Mouse (Mus musculus): ENCODE measurements around the gene Tcam1.

DNA sequence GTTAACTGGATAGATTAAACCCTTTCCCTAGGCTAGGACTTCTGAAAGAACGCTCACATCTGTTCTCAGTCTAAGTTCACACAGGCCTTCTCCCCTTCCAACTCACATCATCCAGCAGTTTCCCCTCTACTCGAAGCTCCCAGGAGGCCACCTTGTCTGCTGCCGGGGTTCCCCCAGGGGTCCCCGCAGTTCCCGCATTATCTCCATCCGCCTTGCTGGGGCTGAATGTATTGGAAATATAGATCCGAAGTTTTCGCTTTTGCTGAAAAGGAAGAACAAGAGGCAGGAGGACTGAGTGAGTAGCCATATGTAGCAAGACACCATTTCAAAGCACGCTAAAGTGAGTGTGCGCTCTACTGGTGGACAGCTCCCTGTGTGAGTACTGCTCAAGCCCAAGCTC is 10.0 kb upstream of the Tcam1 start:
- TF ChIP-seq TAL1 (IDR thresholded peaks at IDR 0.05; ENCODE audit: low read length): no peak
- no peak for TF ChIP-seq BHLHE40 (IDR thresholded peaks at IDR 0.05; ENCODE audit: borderline replicate concordance, low read depth, low read length)
- no peak for TF ChIP-seq EP300 (IDR thresholded peaks at IDR 0.05; ENCODE audit: low read depth in 1 of 2, low read length in 2 of 2)
- TF ChIP-seq HCFC1 (IDR thresholded peaks at IDR 0.05; ENCODE audit: low read depth, low read length): no peak
- TF ChIP-seq ZC3H11A (IDR thresholded peaks at IDR 0.05; ENCODE audit: low read depth, low read length): no peak
- TF ChIP-seq USF1 (IDR thresholded peaks at IDR 0.05; ENCODE audit: low read depth, low read length): no peak
- TF ChIP-seq POLR2A (IDR thresholded peaks at IDR 0.05; ENCODE audit: control insufficient read depth in 1 of 2, insufficient read depth in 1 of 2, low read depth in 1 of 2, low read length in 2 of 2, poor library complexity in 1 of 2): 0 out of 4 replicates have a peak, but pooled peaks of 1 of the 2 experiments have one; percentile 3
- TF ChIP-seq CTCF (IDR thresholded peaks at IDR 0.05 in 2 of 3, conservative IDR thresholded peaks at IDR 0.05 in 1 of 3; ENCODE audit: control insufficient read depth in 1 of 3, insufficient read depth in 1 of 3, low read depth in 2 of 3, low read length in 3 of 3, poor library complexity in 1 of 3, severe bottlenecking in 1 of 3): no peak
- no peak for TF ChIP-seq JUND (IDR thresholded peaks at IDR 0.05; ENCODE audit: low read depth, low read length)
- no peak for TF ChIP-seq CHD1 (IDR thresholded peaks at IDR 0.05; ENCODE audit: low read depth, low read length)
- no peak for TF ChIP-seq ZKSCAN1 (IDR thresholded peaks at IDR 0.05; ENCODE audit: low read depth, low read length)
